Mouse (Mus musculus): ENCODE results near the gene Frmd4b.
A peak's percentile ranks its signal among the peaks of the same experiment; 100 is the strongest.

Gene Frmd4b

DNA sequence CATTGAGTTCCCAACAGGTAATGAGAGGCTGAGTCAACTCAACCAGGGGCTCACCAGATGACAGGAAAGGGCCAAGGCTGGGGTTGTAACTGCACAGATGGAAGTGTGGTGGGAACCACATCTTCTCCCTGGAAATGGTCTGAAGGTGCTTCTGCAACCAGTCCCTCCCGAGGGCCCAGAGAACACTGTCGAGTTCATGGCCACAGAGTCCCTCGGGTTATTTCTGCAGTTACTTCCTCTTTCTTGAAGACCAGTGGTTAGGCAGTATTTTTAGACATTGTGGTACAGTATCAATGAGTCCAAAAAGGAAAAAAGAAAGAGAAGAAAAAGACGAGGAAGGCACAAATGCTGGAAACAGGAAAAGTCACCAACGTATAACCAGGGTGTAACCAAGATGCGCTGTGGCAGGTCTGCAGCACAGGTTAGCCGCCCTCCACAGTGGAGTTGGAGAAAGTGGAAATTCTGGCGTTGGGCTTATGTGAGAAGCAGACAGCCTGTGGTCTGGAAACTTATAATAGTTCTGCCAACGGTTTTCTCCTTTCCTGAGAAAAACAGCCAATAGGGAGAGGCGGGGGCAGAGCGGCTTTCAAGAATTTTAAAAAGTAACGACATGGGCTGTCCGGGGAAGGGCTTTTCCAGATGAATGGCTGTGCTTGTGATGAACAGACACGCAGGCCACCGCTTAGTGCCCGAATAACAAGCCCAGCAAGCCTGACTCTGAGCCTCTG, 178.3 kb downstream of the Frmd4b start:
- no peak for TF ChIP-seq GATA4 (IDR thresholded peaks at IDR 0.05; ENCODE audit: insufficient replicate concordance, low read length)

GRCm38 (mm10) chr6:97434753-97435152, 182.6 kb downstream of the Frmd4b start:
- no peak for TF ChIP-seq GATA4 (IDR thresholded peaks at IDR 0.05; ENCODE audit: insufficient replicate concordance, low read length)

- no peak; the same call in 1 of the 2 replicates for TF ChIP-seq GATA4 (IDR thresholded peaks at IDR 0.05; ENCODE audit: insufficient replicate concordance, low read length)
Observed at GRCm38 (mm10) chr6:97431309-97432004, 185.9 kb downstream of the Frmd4b start.

DNA sequence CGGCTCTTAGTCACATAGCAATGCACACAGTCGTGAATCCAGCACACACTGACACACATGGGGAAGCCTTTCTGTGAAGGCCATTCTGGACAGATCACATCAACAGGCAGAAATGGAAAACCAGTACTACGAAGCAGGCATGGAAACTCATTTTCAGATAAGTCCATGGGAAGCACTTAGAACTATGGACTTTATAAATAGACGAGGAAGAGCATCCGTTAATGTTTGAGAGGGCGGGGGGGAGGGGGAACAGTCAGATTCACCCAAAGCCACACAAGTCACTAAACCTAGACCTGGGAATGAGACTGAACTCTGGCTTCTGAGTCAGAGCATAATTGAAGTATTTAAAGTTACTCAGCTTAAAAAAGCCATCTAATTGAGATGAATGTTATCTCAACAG, 186.8 kb downstream of the Frmd4b start:
- TF ChIP-seq GATA4 (IDR thresholded peaks at IDR 0.05; ENCODE audit: insufficient replicate concordance, low read length): no peak

DNA sequence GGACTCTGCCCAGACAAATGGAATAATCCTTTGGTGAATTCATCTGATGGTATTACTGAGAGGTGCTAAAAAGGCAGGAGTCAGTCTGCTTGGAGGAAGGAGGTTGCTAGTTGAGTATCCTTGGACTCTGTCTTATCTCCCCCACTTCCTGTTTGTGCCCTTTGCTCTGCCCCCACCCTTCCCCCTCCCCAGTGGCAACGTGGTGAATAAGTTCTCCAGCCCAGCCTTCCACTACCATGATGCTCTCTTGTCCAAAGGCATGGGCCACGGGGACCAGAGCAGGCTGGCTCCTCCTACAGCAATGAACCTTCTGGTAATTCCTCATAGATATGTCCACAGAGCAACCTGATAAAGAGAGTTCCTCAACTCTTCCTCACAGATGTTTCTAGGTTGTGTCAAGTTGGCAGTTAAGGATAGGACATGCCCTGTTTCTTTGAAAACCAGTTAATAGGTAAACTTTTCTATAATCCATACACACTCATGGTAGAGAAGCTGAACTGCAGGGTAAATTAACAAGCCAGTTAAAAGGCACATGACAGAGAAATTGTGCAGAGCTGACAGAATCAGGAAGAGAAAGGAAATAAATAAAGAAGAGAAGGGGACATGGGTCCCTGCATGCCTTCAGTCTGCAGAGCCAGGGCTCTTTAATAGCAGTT, 187.5 kb downstream of the Frmd4b start:
- TF ChIP-seq GATA4 (IDR thresholded peaks at IDR 0.05; ENCODE audit: insufficient replicate concordance, low read length): peak; percentile 46; the same call in 1 of the 2 replicates

GRCm38 (mm10) chr6:97419771-97420446, 197.4 kb downstream of the Frmd4b start:
- no peak for TF ChIP-seq GATA4 (IDR thresholded peaks at IDR 0.05; ENCODE audit: insufficient replicate concordance, low read length)

DNA sequence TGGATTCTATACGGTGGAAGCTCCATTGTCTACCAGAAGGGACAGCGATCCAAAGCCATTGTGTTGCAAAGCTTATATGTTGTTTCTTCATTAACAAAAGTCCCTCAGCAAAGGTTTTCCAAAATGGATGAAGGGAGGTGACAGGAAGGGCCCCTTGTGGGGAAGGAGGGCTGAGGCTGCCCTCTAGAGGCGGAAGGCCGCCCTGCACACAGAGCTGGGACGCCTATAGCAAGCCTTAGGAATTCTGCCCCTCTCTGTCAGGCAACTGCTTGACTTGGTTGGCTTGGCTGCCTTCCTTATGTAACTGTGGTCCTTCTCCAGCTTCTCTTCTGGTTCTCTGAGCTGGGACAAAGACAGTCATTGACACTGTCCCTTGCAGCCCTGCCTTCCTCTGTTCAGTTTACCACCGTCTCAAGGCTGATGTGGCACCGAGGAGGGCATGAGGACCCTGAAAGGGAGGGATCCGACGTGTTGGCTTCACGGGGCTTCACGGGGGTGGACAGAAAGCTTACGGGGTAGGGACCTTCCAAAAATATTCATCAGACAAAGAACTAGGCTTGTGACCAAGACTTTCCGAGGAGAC, 200.3 kb downstream of the Frmd4b start:
- no peak for TF ChIP-seq GATA4 (IDR thresholded peaks at IDR 0.05; ENCODE audit: insufficient replicate concordance, low read length)

DNA sequence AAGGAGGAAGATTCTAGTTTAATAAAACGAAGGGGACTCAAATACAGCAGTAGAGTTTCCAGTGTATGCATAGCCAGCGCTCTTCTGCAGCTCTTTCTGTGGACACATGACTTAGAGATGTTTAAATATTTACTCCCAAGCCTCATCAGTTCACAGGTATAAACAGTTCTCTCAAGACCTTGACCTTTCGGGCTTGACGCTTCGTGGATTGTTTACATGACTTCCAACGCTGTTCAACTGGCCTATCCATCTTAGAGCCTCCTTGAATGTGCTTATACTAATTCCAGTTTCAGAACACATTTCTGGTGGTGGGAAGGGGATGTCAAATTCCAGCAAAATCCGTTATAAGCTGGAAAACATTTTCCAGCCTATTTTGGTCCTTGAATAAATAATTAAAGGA, 203.9 kb downstream of the Frmd4b start:
- TF ChIP-seq GATA4 (IDR thresholded peaks at IDR 0.05; ENCODE audit: insufficient replicate concordance, low read length): no peak

DNA sequence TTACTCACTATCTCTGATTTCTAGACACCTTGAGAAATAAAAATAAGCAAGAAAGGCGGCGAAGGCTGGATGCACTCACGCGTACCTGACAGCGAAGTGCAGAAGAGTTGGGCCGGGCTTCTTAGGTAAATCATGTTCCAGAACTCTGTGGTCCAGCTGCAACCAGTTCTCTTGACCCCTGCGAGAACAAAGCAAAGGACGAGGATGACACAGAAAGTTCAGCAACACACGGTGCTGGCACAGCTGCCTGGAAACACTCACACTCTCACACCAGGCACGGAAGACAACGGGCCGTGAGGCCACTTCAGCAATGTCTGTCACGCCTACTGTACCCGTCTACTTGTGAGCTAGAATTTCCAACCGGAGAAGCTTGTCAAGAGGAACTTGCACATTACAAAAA, 204.9 kb downstream of the Frmd4b start:
- TF ChIP-seq GATA4 (IDR thresholded peaks at IDR 0.05; ENCODE audit: insufficient replicate concordance, low read length): no peak

- no peak for TF ChIP-seq GATA4 (IDR thresholded peaks at IDR 0.05; ENCODE audit: insufficient replicate concordance, low read length)
Observed at GRCm38 (mm10) chr6:97411327-97411726, 206.0 kb downstream of the Frmd4b start.

- TF ChIP-seq GATA4 (IDR thresholded peaks at IDR 0.05; ENCODE audit: insufficient replicate concordance, low read length): peak; percentile 91; the same call in 1 of the 2 replicates
Observed at GRCm38 (mm10) chr6:97409467-97410239, 207.7 kb downstream of the Frmd4b start.

- TF ChIP-seq GATA4 (IDR thresholded peaks at IDR 0.05; ENCODE audit: insufficient replicate concordance, low read length): 0 out of 2 replicates have a peak, but pooled peaks have one; percentile 55
Observed at GRCm38 (mm10) chr6:97407914-97408313, 209.4 kb downstream of the Frmd4b start.

GRCm38 (mm10) chr6:97407425-97407824, 209.9 kb downstream of the Frmd4b start:
- TF ChIP-seq GATA4 (IDR thresholded peaks at IDR 0.05; ENCODE audit: insufficient replicate concordance, low read length): no peak

- TF ChIP-seq GATA4 (IDR thresholded peaks at IDR 0.05; ENCODE audit: insufficient replicate concordance, low read length): no peak
Observed at GRCm38 (mm10) chr6:97405311-97405710, 212.0 kb downstream of the Frmd4b start.
